Mouse (Mus musculus) E14TG2a.4 (cell line): ENCODE results near the gene Tpcn1.

ENCODE experiments used
- H3K27me3 ChIP-seq: 2 replicates; pipeline ENCODE4 v1.6.1; 2014; ENCODE audit warnings: low read length, control low read depth; ENCODE audit not compliant: insufficient read depth
- H3K36me3 ChIP-seq: 2 replicates; pipeline ENCODE4 v1.6.1; 2014; ENCODE audit warnings: low read length, control low read depth; ENCODE audit not compliant: insufficient read depth
- H3K4me1 ChIP-seq: replicated peaks from 2 replicates; pipeline ENCODE4 v1.6.1; 2014; ENCODE audit warnings: low read depth, low read length, control low read depth
- H3K4me3 ChIP-seq: replicated peaks from 2 replicates; pipeline ENCODE4 v1.5.1; 2014; ENCODE audit warnings: mild to moderate bottlenecking, low read length
- H3K9me3 ChIP-seq: 2 replicates; pipeline ENCODE4 v1.6.1; 2014; ENCODE audit warnings: low read length, control low read depth
- CTCF ChIP-seq: conservative IDR thresholded peaks from 2 replicates; pipeline ENCODE4 v1.5.1; 2014; ENCODE audit warnings: low read length
- NANOG ChIP-seq: IDR thresholded peaks from 2 replicates; pipeline ENCODE4 v1.6.1; 2014; ENCODE audit warnings: borderline replicate concordance, low read length, mixed read lengths
- POU5F1 ChIP-seq: IDR thresholded peaks from 2 replicates; pipeline ENCODE4 v1.6.1; 2014; ENCODE audit warnings: low read length, borderline replicate concordance

Tpcn1 gene

DNA sequence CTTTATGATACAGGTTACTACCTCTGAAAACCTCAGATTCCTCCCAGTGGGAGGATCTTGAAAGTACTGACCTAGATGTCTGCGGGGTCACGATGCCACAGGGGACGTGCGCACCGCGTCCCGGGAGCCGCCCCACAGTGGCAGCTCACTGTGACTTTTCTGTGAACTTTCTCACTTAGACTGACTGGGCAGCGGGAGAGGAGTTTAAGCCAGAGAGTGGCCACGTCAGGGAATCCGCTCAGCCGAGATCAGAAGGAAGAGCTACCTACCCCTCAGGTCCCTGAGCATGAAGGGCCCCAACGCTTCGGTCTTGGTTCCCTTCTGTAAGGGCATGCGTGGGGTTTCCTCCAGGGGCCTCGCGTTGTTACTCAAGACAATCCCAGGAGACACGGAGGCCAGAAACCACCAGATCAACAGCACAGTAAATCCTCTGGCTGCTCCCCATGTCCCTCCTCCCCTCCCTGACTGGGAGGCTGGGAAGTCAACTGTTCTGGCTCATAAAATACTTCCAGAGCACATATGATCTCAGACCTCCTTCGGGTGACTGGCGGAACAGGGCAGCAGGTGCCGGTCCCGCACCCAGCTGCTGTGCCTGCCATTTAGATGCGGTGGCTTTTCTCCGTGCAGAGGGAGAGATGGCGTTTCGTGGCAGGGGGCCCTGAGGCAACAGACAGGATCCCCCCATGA lies 9.1 kb downstream of the Tpcn1 start:
- TF ChIP-seq CTCF (no peak), POU5F1 (no peak), NANOG (no peak)
- Histone ChIP-seq H3K9me3 (no peaks in the 10 kb centered on the region), H3K4me1 (peaks cover 64% of the 10 kb centered on the region), H3K4me3 (peak overlapping the region; percentile 60), H3K27me3 (no peaks in the 10 kb centered on the region), H3K36me3 (peaks cover 24% of the 10 kb centered on the region)

GRCm38 (mm10) chr5:120578504-120579081 lies 9.9 kb downstream of the Tpcn1 start:
- Histone ChIP-seq H3K9me3 (no peaks in the 10 kb centered on the region), H3K27me3 (no peaks in the 10 kb centered on the region), H3K4me1 (peaks cover 59% of the 10 kb centered on the region), H3K36me3 (peaks cover 17% of the 10 kb centered on the region), H3K4me3 (no peak overlapping the region)
- TF ChIP-seq CTCF (no peak), NANOG (no peak), POU5F1 (no peak)

DNA sequence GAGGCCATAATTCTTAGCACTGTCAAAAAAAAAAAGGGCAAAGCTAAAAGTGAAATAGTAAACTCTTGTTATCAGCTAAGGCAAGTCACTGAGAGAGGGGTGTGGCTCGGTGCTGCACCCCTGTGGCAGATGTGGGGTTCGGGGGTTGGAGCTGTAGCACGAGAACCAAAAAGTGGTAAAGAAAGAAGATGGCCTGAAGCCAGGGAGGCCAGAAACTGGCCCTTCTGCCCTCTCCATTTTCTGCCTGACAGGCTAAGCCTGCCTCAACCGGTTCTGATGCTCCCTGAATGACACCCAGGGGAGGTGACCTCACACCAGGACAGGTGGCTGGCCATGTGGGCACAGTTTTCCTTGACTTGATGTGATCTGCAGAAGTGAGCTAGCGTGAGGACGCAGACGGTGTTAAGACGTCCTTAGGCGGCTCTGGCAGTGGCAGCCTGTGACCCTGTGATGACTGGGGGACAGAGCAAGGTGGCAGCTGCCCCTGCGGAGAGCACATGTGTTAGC lies 10.5 kb downstream of the Tpcn1 start:
- peaks cover 11% of the 10 kb centered on the region; the same call in 1 of the 2 replicates for H3K36me3 ChIP-seq
- no peaks in the 10 kb centered on the region for H3K9me3 ChIP-seq
- peaks cover 59% of the 10 kb centered on the region for H3K4me1 ChIP-seq
- TF ChIP-seq CTCF: no peak
- TF ChIP-seq POU5F1: no peak
- TF ChIP-seq NANOG: no peak
- no peaks in the 10 kb centered on the region for H3K27me3 ChIP-seq
- no peak overlapping the region for H3K4me3 ChIP-seq

DNA sequence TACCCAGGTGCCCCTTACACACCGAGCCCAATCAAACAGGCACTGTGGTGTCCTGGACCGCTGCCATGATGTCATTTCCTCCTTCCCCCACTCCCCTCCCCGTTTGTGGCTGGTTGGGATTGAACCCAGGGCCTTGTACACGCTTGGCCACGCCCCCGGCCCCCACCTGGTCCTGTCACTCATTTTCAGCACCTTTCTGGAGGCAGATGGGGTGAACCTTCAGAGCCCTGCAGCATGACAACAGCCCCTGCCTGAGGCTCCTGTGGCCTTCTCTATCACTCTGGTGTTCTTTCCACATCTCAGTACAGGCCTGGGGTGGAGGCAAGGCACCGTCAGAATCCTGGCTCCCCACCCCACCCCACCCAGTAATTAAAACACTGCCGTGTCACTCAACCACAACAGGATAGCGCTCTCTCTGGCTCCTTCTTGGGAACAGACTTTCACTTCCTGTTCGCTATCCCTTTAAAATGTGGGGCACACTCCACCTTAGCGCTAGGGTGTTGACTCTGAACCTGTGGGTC lies 11.6 kb downstream of the Tpcn1 start:
- Histone ChIP-seq H3K9me3 (no peaks in the 10 kb centered on the region), H3K27me3 (no peaks in the 10 kb centered on the region), H3K4me3 (no peak overlapping the region), H3K4me1 (peaks cover 53% of the 10 kb centered on the region), H3K36me3 (peaks cover 4% of the 10 kb centered on the region; the same call in 1 of the 2 replicates)
- TF ChIP-seq NANOG (no peak), CTCF (no peak), POU5F1 (no peak)

DNA sequence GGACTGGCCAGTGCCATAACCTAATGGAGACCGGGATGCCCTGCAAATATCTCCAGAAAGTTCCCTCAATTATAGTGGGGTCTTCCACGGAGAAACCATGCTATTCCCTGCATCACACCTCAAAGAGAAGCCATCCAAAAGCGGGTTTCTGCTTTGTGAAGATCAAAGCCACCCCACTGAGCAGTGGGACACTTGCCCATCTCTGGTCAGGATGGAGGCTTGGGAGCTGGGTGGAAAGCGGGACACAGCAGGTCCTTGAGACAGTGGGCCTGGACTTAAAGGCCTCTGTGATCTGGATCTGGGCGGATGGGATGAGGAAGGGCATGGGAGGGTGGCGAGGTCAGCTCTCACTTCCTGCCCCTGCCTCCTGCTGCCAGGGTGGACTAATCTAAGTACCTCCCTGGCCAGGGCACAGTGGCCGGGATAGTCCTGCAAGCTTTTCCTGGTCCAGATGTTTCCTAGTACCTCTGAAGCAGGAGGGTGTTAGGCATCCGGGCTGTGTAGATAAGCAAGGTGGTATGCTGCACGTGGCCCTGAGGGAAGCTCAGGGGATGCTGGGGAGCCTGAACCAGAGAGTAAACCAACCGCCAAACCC lies 13.9 kb downstream of the Tpcn1 start:
- Histone ChIP-seq H3K36me3 (no peaks in the 10 kb centered on the region), H3K27me3 (no peaks in the 10 kb centered on the region), H3K4me3 (no peak overlapping the region), H3K4me1 (peaks cover 43% of the 10 kb centered on the region), H3K9me3 (no peaks in the 10 kb centered on the region)
- TF ChIP-seq POU5F1: no peak
- TF ChIP-seq NANOG: no peak
- TF ChIP-seq CTCF: no peak

DNA sequence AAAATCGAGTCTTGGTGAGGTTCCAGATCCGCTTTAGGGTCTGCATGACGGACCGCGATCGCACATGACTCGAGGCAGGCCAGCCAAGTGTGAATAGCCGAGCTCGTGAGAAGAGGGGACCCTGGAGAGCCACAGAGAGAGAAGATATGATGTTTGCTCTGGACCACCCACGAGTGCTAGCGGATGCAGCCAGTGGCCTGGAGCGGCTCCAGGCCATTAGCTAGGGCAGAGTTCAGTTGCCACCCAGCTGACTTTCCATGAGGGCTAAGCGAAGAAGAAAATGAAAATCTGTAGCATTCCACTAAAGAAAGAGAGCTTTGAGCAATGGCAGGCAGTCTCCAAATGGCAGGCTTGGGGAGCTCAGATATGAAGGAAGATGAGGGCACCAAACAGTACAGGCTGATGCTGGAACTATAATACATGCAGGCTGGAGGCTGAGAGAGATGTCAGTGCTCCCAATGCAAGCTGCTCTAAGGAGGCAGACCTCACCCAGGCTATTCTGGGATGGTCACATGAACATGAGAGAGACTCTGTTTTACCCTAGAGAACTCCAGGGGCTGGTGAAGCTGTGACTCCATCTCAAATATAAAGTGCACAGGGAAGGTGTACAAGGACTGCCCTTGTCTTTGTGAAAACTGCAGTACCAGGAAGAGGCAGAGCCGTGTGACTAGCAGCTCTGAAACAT lies 17.3 kb downstream of the Tpcn1 start:
- Histone ChIP-seq H3K4me1 (peaks cover 34% of the 10 kb centered on the region), H3K36me3 (no peaks in the 10 kb centered on the region), H3K27me3 (peaks cover 9% of the 10 kb centered on the region), H3K9me3 (no peaks in the 10 kb centered on the region), H3K4me3 (no peak overlapping the region)
- TF ChIP-seq POU5F1 (no peak), NANOG (no peak), CTCF (no peak)

GRCm38 (mm10) chr5:120570289-120570897 lies 18.1 kb downstream of the Tpcn1 start:
- H3K27me3 ChIP-seq: peaks cover 9% of the 10 kb centered on the region
- H3K9me3 ChIP-seq: no peaks in the 10 kb centered on the region
- no peaks in the 10 kb centered on the region for H3K36me3 ChIP-seq
- H3K4me3 ChIP-seq: no peak overlapping the region
- no peak for TF ChIP-seq NANOG
- no peak for TF ChIP-seq CTCF
- TF ChIP-seq POU5F1: no peak
- peaks cover 33% of the 10 kb centered on the region for H3K4me1 ChIP-seq

- no peak overlapping the region for H3K4me3 ChIP-seq
- peaks cover 28% of the 10 kb centered on the region for H3K4me1 ChIP-seq
- peaks cover 9% of the 10 kb centered on the region for H3K27me3 ChIP-seq
- TF ChIP-seq NANOG (no peak), CTCF (no peak), POU5F1 (no peak)
- no peaks in the 10 kb centered on the region for H3K36me3 ChIP-seq
- H3K9me3 ChIP-seq: no peaks in the 10 kb centered on the region
Measured at GRCm38 (mm10) chr5:120569791-120570190, 18.7 kb downstream of the Tpcn1 start.
